Mouse (Mus musculus): ENCODE measurements around the gene Foxp4. TPM values are rescaled to one million over a fixed set of nuclear protein-coding genes. Genes with fewer than 3 reads are reported as not detected.
"Not testable (repeated sequence)": the region's sequence is repeated elsewhere in the genome, so short reads cannot be mapped to it uniquely, and the experiment has no call there.

The Foxp4 gene
- polyA plus RNA-seq, 1 experiment from 2014 or later = 14.6 TPM

DNA sequence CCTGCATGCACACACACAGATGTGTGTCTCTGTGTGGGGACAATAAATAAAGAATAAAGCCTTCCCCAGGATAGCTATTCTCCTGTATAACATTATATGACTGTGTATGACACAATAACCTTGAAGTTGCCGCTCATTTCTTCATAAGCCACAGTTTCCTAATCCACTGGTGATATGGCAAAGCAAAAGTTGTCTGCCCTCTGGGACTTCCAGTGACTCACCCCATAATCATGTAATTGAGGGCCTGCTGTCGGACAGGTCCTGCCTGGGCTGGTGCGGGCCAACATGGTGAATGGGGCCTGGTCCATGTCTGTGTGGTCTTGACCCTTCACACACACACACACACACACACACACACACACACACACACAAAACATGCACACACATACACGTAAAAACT is 70.7 kb downstream of the Foxp4 start:
- whole genome bisulfite sequencing = 64% methylated on average over 4 of the region's 4 CpGs
- TF ChIP-seq EP300 (optimal IDR thresholded peaks at IDR 0.05) (no peak), CTCF (IDR thresholded peaks at IDR 0.05; ENCODE audit: low read depth) (no peak)
- no peak overlapping the region for H3K27ac ChIP-seq (replicated peaks)
- H3K27me3 ChIP-seq (ENCODE audit: control insufficient read depth, insufficient read depth, low read length) = no peaks in the 10 kb centered on the region
- no peaks in the 10 kb centered on the region for H3K36me3 ChIP-seq (ENCODE audit: control insufficient read depth, insufficient read depth, low read length)
- ATAC-seq (ENCODE audit: low FRiP score, low TSS enrichment) (peak; percentile 38; the same call in 1 of the 2 replicates), DNase-seq (ENCODE audit: low spot score) (no peak)
- H3K4me3 ChIP-seq (ENCODE audit: low read depth, low read length) = no peak overlapping the region
- no peak overlapping the region for H3K4me2 ChIP-seq (replicated peaks; ENCODE audit: low read depth)
- H3K9ac ChIP-seq (ENCODE audit: low read length) = no peak overlapping the region
- no peaks in the 10 kb centered on the region for H3K4me1 ChIP-seq (replicated peaks; ENCODE audit: control insufficient read depth, insufficient read depth)
- no peaks in the 10 kb centered on the region for H3K9me3 ChIP-seq (ENCODE audit: control insufficient read depth, low read length)

DNA sequence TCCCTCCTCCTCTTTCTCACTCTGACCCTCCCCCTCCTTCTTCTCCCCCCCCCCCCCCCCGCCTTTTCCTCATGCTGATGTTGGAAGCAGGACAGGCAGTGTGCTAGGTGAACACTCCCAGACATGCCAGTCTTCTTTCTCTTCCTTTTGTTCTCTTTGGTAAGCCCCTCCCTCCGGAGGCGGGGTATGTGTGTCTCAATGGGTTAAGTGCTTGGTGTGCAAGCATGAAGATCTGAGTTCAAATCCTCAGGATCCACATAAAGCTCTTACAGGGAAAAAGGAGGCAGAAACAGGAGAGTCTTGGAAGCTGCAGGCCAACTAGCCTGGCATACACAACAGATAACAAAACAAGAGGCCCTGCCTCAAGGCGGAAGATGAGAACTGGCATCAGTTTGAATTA is 71.1 kb downstream of the Foxp4 start:
- Histone ChIP-seq H3K27ac (replicated peaks) (no peak overlapping the region), H3K9ac (ENCODE audit: low read length) (no peak overlapping the region), H3K27me3 (ENCODE audit: control insufficient read depth, insufficient read depth, low read length) (no peaks in the 10 kb centered on the region), H3K4me1 (replicated peaks; ENCODE audit: control insufficient read depth, insufficient read depth) (no peaks in the 10 kb centered on the region), H3K36me3 (ENCODE audit: control insufficient read depth, insufficient read depth, low read length) (no peaks in the 10 kb centered on the region), H3K9me3 (ENCODE audit: control insufficient read depth, low read length) (no peaks in the 10 kb centered on the region), H3K4me2 (replicated peaks; ENCODE audit: low read depth) (no peak overlapping the region), H3K4me3 (ENCODE audit: low read depth, low read length) (no peak overlapping the region)
- DNase-seq (ENCODE audit: low spot score) = no peak
- WGBS = 94% methylated on average over 3 of the region's 4 CpGs
- TF ChIP-seq EP300 (optimal IDR thresholded peaks at IDR 0.05) (no peak), CTCF (IDR thresholded peaks at IDR 0.05; ENCODE audit: low read depth) (no peak)
- no peak for ATAC-seq (ENCODE audit: low FRiP score, low TSS enrichment)

DNA sequence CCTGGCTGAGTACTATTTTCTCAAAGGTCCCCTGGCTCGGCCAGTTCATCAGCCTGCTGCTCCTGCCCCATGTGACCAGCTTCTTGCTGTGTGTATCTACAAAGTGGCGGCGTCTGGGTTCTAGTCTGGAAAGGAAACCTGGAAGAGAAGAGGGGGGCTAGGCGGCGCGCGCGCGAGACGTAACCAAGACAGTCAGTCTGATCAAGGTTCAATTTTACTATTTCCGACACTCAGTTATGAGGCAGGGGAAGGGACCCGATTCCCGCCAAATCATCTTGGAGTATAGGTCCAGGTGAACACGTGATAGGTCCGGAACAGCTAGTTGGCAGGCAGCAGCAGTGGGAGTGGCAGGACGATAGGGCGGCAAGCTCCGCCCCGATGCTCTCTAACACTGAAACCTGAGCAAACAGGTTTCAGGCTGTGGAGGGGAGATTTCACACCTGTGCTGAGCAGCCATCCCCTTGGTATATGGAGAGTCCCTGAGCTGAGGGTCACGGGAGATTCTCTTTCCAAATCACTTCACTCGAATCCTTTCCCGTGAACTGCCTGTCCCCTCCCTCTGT is 72.6 kb downstream of the Foxp4 start:
- not testable (repeated sequence) for H3K27me3 ChIP-seq (ENCODE audit: control insufficient read depth, insufficient read depth, low read length); H3K4me1 ChIP-seq (replicated peaks; ENCODE audit: control insufficient read depth, insufficient read depth); H3K27ac ChIP-seq (replicated peaks); H3K9ac ChIP-seq (ENCODE audit: low read length); H3K9me3 ChIP-seq (ENCODE audit: control insufficient read depth, low read length); H3K4me3 ChIP-seq (ENCODE audit: low read depth, low read length); H3K36me3 ChIP-seq (ENCODE audit: control insufficient read depth, insufficient read depth, low read length)
- 11% methylated on average over 22 of the region's 22 CpGs for WGBS
- peak overlapping the region; percentile 34 for H3K4me2 ChIP-seq (replicated peaks; ENCODE audit: low read depth)
- DNase-seq (ENCODE audit: low spot score) (peak; percentile 52), ATAC-seq (ENCODE audit: low FRiP score, low TSS enrichment) (peak; percentile 83)

DNA sequence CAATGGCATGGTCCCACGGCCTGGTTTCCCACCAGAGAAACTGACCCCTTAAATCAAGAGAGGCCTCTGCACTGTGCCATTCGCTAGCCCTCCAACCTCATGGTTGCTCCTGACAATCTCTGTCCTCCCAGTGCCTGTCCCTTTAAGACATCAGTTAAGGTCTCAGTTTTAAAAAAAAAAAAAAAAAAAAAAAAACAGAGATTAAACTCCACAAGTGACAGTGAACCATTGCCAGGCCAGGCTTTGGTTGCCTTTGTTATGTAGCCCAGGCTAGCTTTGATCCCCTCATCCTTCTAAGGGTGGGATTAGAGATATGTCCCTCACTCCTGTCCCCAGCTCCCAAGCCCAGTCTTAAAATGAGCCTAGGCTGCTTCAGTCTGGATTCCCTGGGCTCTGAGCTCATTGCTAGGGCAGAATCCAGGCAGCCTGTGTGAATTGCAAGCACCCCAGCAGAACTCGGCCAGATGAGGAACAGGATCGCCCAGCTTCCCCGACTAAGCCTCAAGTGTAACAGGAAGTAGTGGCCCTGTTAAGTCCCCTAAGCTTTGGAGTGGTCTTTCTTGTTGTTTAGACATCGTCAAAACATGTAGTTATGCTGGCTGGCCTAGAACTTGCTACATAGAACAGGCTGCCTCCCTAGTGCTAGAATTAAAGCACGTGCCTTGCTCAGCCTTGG is 73.7 kb downstream of the Foxp4 start:
- no peaks in the 10 kb centered on the region for H3K27me3 ChIP-seq (ENCODE audit: control insufficient read depth, insufficient read depth, low read length)
- WGBS = 69% methylated on average over 7 of the region's 7 CpGs
- TF ChIP-seq EP300 (optimal IDR thresholded peaks at IDR 0.05) (no peak), CTCF (IDR thresholded peaks at IDR 0.05; ENCODE audit: low read depth) (no peak)
- H3K4me3 ChIP-seq (ENCODE audit: low read depth, low read length) = no peak overlapping the region
- H3K9ac ChIP-seq (ENCODE audit: low read length) = no peak overlapping the region
- ATAC-seq (ENCODE audit: low FRiP score, low TSS enrichment) (no peak), DNase-seq (ENCODE audit: low spot score) (no peak)
- H3K27ac ChIP-seq (replicated peaks) = peak overlapping the region; percentile 8
- H3K36me3 ChIP-seq (ENCODE audit: control insufficient read depth, insufficient read depth, low read length) = no peaks in the 10 kb centered on the region
- no peaks in the 10 kb centered on the region for H3K4me1 ChIP-seq (replicated peaks; ENCODE audit: control insufficient read depth, insufficient read depth)
- H3K4me2 ChIP-seq (replicated peaks; ENCODE audit: low read depth) = no peak overlapping the region
- no peaks in the 10 kb centered on the region for H3K9me3 ChIP-seq (ENCODE audit: control insufficient read depth, low read length)

DNA sequence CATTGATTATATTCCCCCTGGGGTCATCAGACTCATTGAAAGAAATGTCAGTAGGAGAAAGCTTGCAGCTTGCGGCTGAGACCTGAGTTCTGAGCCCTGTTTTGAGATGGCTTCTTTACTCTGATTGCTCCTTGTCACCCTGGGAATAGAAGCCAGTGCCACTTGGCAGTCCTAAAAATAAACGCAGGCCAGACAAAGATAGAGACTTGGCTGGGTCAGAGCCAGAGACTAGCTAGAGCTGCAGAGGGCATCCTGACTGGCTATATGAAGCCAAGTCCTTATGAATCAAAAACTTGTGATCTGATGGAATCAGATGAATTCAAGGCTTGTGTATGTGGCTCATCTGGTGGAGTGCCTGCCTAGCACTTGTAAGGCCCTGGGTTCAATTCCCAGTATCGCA is 74.4 kb downstream of the Foxp4 start:
- no peak overlapping the region for H3K27ac ChIP-seq (replicated peaks)
- H3K27me3 ChIP-seq (ENCODE audit: control insufficient read depth, insufficient read depth, low read length) = no peaks in the 10 kb centered on the region
- H3K4me2 ChIP-seq (replicated peaks; ENCODE audit: low read depth) = no peak overlapping the region
- H3K9me3 ChIP-seq (ENCODE audit: control insufficient read depth, low read length) = no peaks in the 10 kb centered on the region
- H3K4me1 ChIP-seq (replicated peaks; ENCODE audit: control insufficient read depth, insufficient read depth) = no peaks in the 10 kb centered on the region
- no peak overlapping the region for H3K9ac ChIP-seq (ENCODE audit: low read length)
- WGBS = 73% methylated on average over 3 of the region's 3 CpGs
- H3K4me3 ChIP-seq (ENCODE audit: low read depth, low read length) = no peak overlapping the region
- TF ChIP-seq EP300 (optimal IDR thresholded peaks at IDR 0.05) (no peak), CTCF (IDR thresholded peaks at IDR 0.05; ENCODE audit: low read depth) (no peak)
- DNase-seq (ENCODE audit: low spot score) (no peak), ATAC-seq (ENCODE audit: low FRiP score, low TSS enrichment) (no peak)
- H3K36me3 ChIP-seq (ENCODE audit: control insufficient read depth, insufficient read depth, low read length) = no peaks in the 10 kb centered on the region

DNA sequence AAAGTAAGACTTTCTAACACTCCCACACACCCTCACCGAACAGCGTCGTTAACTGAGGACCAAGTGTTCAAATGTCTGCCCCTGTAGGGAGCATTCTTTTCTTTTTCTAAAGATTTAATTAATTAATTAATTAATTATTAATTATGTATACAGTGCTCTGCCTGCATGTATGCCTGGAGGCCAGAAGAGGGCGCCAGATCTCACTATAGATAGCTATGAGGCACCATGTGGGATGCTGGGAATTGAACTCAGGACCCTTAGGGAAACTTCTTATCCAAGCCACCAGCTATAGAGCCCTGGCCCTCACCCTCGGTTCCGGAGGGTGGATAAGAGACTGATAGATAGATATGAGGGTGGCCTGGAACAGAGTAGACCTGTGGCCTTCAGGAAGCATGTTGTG is 76.5 kb downstream of the Foxp4 start:
- TF ChIP-seq CTCF (IDR thresholded peaks at IDR 0.05; ENCODE audit: low read depth) (peak; percentile 41), EP300 (optimal IDR thresholded peaks at IDR 0.05) (no peak)
- H3K4me3 ChIP-seq (ENCODE audit: low read depth, low read length) = no peak overlapping the region
- no peaks in the 10 kb centered on the region for H3K9me3 ChIP-seq (ENCODE audit: control insufficient read depth, low read length)
- no peak overlapping the region for H3K4me2 ChIP-seq (replicated peaks; ENCODE audit: low read depth)
- ATAC-seq (ENCODE audit: low FRiP score, low TSS enrichment) (no peak; the same call in 1 of the 2 replicates), DNase-seq (ENCODE audit: low spot score) (no peak)
- H3K27me3 ChIP-seq (ENCODE audit: control insufficient read depth, insufficient read depth, low read length) = no peaks in the 10 kb centered on the region
- WGBS = 87% methylated on average over 6 of the region's 6 CpGs
- no peaks in the 10 kb centered on the region for H3K36me3 ChIP-seq (ENCODE audit: control insufficient read depth, insufficient read depth, low read length)
- no peaks in the 10 kb centered on the region for H3K4me1 ChIP-seq (replicated peaks; ENCODE audit: control insufficient read depth, insufficient read depth)
- no peak overlapping the region for H3K9ac ChIP-seq (ENCODE audit: low read length)
- no peak overlapping the region for H3K27ac ChIP-seq (replicated peaks)
